Mouse (Mus musculus) midbrain, embryonic 14.5 days (tissue): ENCODE measurements around the gene H2-Ab1. TPM values are rescaled to one million over a fixed set of nuclear protein-coding genes. Genes with fewer than 3 reads are reported as not detected.

ENCODE experiments used
- ATAC-seq: fragments of 200-750 bp; cut with Nextera tagmentation; 2 replicates; pipeline ENCODE4 v1.8.0; 2017; ENCODE audit warnings: moderate number of reproducible peaks, moderate library complexity; ENCODE audit not compliant: low FRiP score, low TSS enrichment
- DNase-seq: peaks from one replicate; pipeline ENCODE4 v3.0.0-alpha.2; 2015
- H3K27ac ChIP-seq: fragments of 300-500 bp; sonication (generic); replicated peaks from 2 replicates; pipeline ENCODE4 v1.5.1; 2014; ENCODE audit warnings: mild to moderate bottlenecking, low read depth, low read length, moderate library complexity
- H3K27me3 ChIP-seq: fragments of 300-500 bp; sonication (generic); 2 replicates; pipeline ENCODE4 v1.6.1; 2014; ENCODE audit warnings: low read length, control low read depth, mixed read lengths; ENCODE audit not compliant: control insufficient read depth, insufficient read depth
- H3K36me3 ChIP-seq: fragments of 300-500 bp; sonication (generic); 2 replicates; pipeline ENCODE4 v1.6.1; 2014; ENCODE audit warnings: low read length, control low read depth; ENCODE audit not compliant: control insufficient read depth, insufficient read depth
- H3K4me1 ChIP-seq: fragments of 300-500 bp; sonication (generic); 2 replicates; pipeline ENCODE4 v1.6.1; 2014; ENCODE audit warnings: mild to moderate bottlenecking, antibody characterized with exemption, low read length, control low read depth; ENCODE audit not compliant: control insufficient read depth, insufficient read depth
- H3K4me2 ChIP-seq: fragments of 300-500 bp; sonication (generic); 2 replicates; pipeline ENCODE4 v1.6.1; 2014; ENCODE audit warnings: mild to moderate bottlenecking, low read length, moderate library complexity
- H3K4me3 ChIP-seq: fragments of 300-500 bp; sonication (generic); replicated peaks from 2 replicates; pipeline ENCODE4 v1.5.1; 2014; ENCODE audit warnings: low read depth, low read length
- H3K9ac ChIP-seq: fragments of 300-500 bp; sonication (generic); replicated peaks from 2 replicates; pipeline ENCODE4 v1.6.1; 2014; ENCODE audit warnings: mild to moderate bottlenecking, low read length, moderate library complexity
- H3K9me3 ChIP-seq: fragments of 300-500 bp; sonication (generic); 2 replicates; pipeline ENCODE4 v1.6.1; 2016; ENCODE audit warnings: low read length, control low read depth, mixed read lengths; ENCODE audit not compliant: control insufficient read depth
- WGBS: fragments of 180-500 bp; shearing (Covaris S2); extraction: QIAGEN DNeasy Blood & Tissue Kit; methylation state at CpG from one replicate; pipeline ENCODE4 v1.1.7; 2014; 5-methylcytosine and 5-hydroxymethylcytosine counted together
- polyA plus RNA-seq: library from polyadenylated mRNA; unstranded; fragments of >200 nt; fragmentation: Nextera tagmentation; extraction: Ambion mirVana; gene quantifications from 2 replicates; pipeline ENCODE4 v1.2.1, GENCODE M21; 2014

Gene H2-Ab1
- 1.1 and 2.0 TPM in 2 replicates for polyA plus RNA-seq

DNA sequence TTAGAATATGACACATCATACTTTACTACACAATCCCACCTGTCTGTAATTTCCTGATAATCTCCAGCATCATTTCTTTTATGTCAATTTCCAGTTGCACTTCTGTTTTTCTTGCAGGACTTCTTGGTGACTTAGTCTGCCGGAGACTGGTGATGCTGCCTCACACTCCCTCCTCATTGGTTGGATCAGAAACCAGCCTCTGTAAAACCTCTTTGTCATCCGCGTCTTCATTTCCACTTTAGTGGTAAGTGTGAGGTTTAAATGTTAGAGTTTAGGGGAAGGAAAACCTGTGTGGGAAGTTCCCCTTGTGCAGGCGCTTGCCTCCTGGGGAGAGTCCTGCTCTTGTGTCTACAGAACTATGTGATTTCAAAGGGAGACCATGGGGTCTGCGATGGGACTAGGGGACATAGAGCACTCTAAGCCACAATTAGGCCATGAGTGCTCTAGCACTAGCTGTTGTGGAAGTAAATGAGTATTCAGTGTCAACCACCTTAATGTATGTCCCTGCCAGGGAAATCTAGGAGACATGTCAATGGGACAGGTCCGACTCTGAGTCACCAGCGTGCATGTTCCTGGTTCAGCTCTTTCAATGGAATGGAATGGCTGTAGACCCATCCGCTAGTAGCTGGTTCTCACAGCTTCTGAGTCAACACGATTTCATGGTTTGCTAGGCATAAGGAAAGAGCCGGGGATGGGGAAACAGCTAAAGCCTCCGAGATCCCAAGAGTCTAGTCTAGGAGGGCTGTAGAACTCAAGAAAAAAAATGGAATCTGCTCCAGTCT is at the start of gene H2-Ab1:
Gene H2-Ab1, plus strand, starts transcription at position 96 of the 782 bp plus-strand sequence.
- WGBS = 68% methylated on average over 11 of the region's 11 CpGs
- ATAC-seq = no peak

DNA sequence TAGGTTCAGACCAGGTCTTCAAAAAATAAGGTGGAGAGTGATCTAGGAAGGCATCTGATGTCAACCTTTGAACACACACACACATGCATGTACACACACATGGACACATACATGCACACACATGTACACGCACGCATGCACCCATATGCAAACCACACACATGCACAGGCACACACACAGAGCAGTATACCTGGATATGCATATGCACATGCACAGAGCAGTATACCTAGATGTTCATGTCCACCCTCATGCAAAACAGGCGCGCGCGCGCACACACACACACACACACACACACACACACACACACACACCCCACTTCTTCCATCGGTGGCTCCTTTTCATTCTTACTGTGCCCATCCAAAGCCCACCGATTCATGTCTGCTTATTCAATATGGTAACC is 49.6 kb upstream of the H2-Ab1 start:
- Histone ChIP-seq H3K36me3 (no peaks in the 10 kb centered on the region), H3K27ac (no peak overlapping the region), H3K4me3 (no peak overlapping the region), H3K9me3 (no peaks in the 10 kb centered on the region), H3K4me1 (no peaks in the 10 kb centered on the region; the same call in 1 of the 2 replicates), H3K9ac (no peak overlapping the region), H3K27me3 (peaks cover 27% of the 10 kb centered on the region), H3K4me2 (no peak overlapping the region)
- DNase-seq (no peak), ATAC-seq (no peak)
- WGBS = 97% methylated on average over 9 of the region's 9 CpGs

More for the DNA sequence above, at the start of gene H2-Ab1:
- H3K4me2 ChIP-seq = no peak within 1 kb of the TSS
- H3K27me3 ChIP-seq = no peaks in the 10 kb centered on the region; the same call in 1 of the 2 replicates
- H3K9ac ChIP-seq = no peak within 1 kb of the TSS
- peak; percentile 78 for DNase-seq
- H3K36me3 ChIP-seq = no peaks in the 10 kb centered on the region
- H3K4me1 ChIP-seq = no peaks in the 10 kb centered on the region
- H3K9me3 ChIP-seq = no peaks in the 10 kb centered on the region
- no peak within 1 kb of the TSS for H3K4me3 ChIP-seq
- H3K27ac ChIP-seq = no peak within 1 kb of the TSS

DNA sequence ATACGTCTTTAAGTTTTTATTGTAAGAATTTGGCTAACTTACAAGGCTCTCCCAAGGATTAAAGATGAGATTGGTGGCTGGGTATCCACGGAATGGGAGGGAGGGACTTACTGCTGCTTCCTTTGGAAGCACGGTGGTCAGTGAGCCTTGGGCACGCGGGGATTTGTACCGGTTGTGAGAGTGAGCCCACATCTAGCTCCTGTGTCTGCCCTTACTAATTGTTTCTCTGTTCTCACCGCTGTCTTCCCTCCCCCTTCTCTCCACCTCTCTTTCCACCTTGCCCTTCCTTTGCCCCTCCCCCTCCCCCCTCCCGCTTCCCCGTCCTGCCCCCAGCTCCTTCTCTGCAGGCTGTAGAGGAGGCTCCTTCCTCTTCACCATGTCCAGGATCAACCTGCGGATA is 49.1 kb upstream of the H2-Ab1 start:
- Histone ChIP-seq H3K4me3 (no peak overlapping the region), H3K27ac (no peak overlapping the region), H3K4me2 (no peak overlapping the region), H3K9ac (no peak overlapping the region), H3K27me3 (peaks cover 32% of the 10 kb centered on the region), H3K9me3 (no peaks in the 10 kb centered on the region), H3K36me3 (no peaks in the 10 kb centered on the region), H3K4me1 (no peaks in the 10 kb centered on the region; the same call in 1 of the 2 replicates)
- WGBS = 16% methylated on average over 10 of the region's 10 CpGs
- ATAC-seq (no peak), DNase-seq (no peak)

DNA sequence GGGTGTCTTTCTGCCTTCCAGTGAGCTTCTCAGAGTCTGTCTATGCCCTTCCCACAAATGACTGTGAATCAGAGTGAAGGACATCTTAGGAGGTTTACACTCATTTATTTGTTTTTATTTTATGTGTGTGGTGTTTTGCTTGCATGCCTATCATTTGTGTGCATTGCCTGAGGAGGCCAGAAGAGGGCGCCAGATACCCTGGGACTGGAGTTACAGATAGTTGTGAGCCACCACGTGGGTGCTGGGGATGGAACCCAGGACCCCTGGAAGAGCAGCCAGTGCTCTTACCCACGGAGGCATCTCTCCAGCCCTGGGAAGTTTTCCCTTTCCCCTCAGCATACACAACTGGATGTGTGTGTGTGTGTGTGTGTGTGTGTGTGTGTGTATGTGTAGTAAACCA is 47.8 kb upstream of the H2-Ab1 start:
- Histone ChIP-seq H3K4me2 (no peak overlapping the region), H3K4me1 (no peaks in the 10 kb centered on the region; the same call in 1 of the 2 replicates), H3K4me3 (no peak overlapping the region), H3K9me3 (no peaks in the 10 kb centered on the region), H3K36me3 (no peaks in the 10 kb centered on the region), H3K27ac (no peak overlapping the region), H3K27me3 (peaks cover 32% of the 10 kb centered on the region), H3K9ac (no peak overlapping the region)
- ATAC-seq (no peak), DNase-seq (no peak)
- WGBS = 49% methylated on average over 3 of the region's 3 CpGs

DNA sequence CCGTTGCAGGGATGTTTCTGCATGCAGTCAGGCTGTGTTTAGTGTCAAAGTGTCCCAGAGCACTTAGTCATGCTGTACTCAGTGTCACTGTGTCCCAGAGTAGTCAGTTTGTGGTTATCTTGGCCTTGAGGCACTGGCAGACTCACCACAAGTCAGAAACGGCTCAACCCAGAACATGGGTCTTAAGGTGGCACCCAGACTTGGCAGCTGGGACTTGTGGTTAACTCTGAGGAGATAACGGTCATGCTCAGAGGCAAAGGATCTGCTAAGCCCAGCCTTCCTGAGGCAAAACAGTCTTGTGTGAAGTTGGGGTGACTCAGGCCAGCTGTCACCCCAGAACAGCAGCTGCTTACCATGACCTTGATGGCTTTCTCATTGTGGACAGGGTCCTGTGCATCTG is 46.9 kb upstream of the H2-Ab1 start:
- no peak overlapping the region for H3K4me2 ChIP-seq
- WGBS = 74% methylated on average over 3 of the region's 3 CpGs
- no peak overlapping the region for H3K4me3 ChIP-seq
- ATAC-seq (no peak), DNase-seq (no peak)
- H3K36me3 ChIP-seq = no peaks in the 10 kb centered on the region
- peaks cover 23% of the 10 kb centered on the region for H3K27me3 ChIP-seq
- H3K9me3 ChIP-seq = no peaks in the 10 kb centered on the region
- H3K27ac ChIP-seq = no peak overlapping the region
- no peaks in the 10 kb centered on the region for H3K4me1 ChIP-seq
- no peak overlapping the region for H3K9ac ChIP-seq

DNA sequence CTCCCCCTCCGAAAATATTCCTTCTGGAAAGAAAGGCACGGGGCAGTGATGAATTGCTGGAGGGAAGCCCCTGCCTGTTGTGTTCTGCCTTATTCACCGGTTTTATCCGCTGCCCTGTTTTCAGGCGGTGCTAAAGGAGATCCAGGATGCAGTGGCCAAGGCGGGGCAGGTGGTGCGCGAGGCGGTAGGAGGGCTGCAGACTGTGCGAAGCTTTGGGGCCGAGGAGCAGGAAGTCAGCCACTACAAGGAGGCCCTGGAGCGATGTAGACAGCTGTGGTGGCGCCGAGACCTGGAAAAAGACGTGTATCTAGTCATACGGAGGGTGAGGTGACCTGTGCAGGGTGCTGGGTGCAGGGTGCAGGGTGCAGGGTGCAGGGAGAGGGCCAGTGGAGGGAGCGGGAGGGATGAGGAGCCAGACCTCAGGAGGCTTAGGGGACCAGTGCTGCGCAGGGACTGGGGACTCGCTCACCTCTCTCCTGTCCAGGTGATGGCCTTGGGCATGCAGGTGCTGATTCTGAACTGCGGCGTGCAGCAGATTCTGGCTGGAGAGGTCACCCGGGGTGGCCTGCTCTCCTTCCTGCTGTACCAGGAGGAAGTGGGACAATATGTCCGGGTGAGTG is 45.6 kb upstream of the H2-Ab1 start:
- 18% methylated on average over 23 of the region's 23 CpGs for WGBS
- no peak for DNase-seq
- no peaks in the 10 kb centered on the region for H3K4me1 ChIP-seq
- H3K4me2 ChIP-seq = no peak overlapping the region
- no peak overlapping the region for H3K4me3 ChIP-seq
- no peaks in the 10 kb centered on the region for H3K36me3 ChIP-seq
- H3K9me3 ChIP-seq = no peaks in the 10 kb centered on the region
- ATAC-seq = no peak
- H3K27me3 ChIP-seq = peaks cover 14% of the 10 kb centered on the region; the same call in 1 of the 2 replicates
- no peak overlapping the region for H3K27ac ChIP-seq
- H3K9ac ChIP-seq = no peak overlapping the region

DNA sequence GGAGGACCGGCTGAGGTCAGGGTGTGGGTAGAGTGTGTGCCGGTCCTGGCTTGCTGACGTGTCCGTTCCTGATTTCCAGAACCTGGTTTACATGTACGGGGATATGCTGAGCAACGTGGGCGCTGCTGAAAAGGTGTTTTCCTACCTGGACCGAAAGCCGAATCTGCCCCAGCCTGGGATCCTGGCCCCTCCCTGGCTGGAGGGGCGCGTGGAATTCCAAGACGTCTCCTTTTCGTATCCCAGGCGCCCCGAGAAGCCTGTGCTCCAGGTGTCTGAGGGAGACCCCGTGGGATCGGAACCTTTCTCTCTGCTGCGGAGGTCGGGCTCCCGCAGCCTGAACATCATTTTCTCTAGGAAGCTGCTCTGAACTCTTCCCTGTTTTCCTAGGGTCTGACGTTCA is 43.6 kb upstream of the H2-Ab1 start:
- peak overlapping the region; percentile 17; the same call in 1 of the 2 replicates for H3K4me2 ChIP-seq
- H3K27ac ChIP-seq = no peak overlapping the region
- ATAC-seq (no peak), DNase-seq (no peak)
- H3K4me1 ChIP-seq = no peaks in the 10 kb centered on the region
- H3K27me3 ChIP-seq = peaks cover 14% of the 10 kb centered on the region; the same call in 1 of the 2 replicates
- H3K9me3 ChIP-seq = no peaks in the 10 kb centered on the region
- H3K9ac ChIP-seq = no peak overlapping the region
- no peak overlapping the region for H3K4me3 ChIP-seq
- no peaks in the 10 kb centered on the region for H3K36me3 ChIP-seq
- 47% methylated on average over 21 of the region's 21 CpGs for WGBS

DNA sequence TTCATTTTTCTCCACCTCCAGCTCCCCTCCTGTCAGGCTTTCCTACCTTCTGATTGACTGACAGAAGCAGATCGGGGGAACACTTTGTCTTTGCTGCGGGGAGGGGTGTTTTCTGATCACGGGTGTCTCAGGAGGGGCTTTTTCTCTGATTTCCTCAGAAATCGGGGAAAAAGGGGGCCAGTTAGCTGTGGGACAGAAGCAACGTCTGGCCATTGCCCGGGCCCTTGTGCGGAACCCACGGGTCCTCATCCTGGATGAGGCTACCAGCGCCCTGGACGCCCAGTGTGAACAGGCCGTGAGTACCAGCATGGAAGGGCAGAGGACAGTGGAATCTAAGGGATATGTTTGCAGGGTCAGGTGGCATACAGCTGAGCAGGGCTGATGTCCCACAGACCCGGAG is 42.3 kb upstream of the H2-Ab1 start:
- Histone ChIP-seq H3K36me3 (no peaks in the 10 kb centered on the region), H3K27ac (no peak overlapping the region), H3K4me3 (no peak overlapping the region), H3K4me2 (no peak overlapping the region), H3K9me3 (no peaks in the 10 kb centered on the region), H3K4me1 (no peaks in the 10 kb centered on the region), H3K9ac (no peak overlapping the region), H3K27me3 (peaks cover 14% of the 10 kb centered on the region; the same call in 1 of the 2 replicates)
- no peak for DNase-seq
- no peak for ATAC-seq
- WGBS = 87% methylated on average over 12 of the region's 12 CpGs
